Mouse (Mus musculus): ENCODE measurements around the gene Cep295nl. TPM values are rescaled to one million over a fixed set of nuclear protein-coding genes. Genes with fewer than 3 reads are reported as not detected.

The Cep295nl gene
- total RNA-seq (2023): 11.3 and 28.7 TPM in 2 replicates

DNA sequence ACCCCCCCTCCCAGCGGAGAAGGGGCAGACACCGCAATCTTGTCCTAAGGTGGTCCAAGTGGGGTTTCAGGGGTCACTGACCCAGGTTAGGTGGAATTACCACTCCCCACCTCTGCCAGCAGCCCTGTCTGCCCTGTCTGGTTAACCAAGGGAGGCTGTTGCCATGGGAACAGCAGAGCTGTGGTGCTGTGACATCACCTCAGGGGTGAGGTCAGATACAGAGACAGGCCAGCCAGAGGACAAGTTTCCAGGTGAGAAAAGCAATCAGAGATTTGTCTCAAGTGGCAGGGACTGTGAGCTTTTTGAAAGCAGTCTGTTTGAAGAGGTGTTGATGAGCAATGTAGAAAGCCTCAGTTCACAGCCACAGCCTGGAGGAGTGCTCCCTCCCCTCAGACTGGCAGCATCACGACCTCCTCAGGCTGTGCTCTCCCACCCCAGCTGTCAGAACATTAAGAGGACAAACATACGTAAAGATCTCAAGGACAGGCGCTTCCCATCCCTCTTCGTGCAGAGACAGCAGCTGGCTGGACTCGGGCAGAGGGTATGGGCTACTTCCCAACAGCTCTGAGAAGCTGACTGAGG lies at the start of gene Cep295nl:
TSS of gene Cep295nl (minus strand) at position 101 of the 582 bp plus-strand sequence.

GRCm38 (mm10) chr11:118355640-118356039 lies 13.3 kb upstream of the Cep295nl start, which contains the start of gene Timp2:
Gene Timp2 (minus strand): TSS chr11:118355740.

GRCm38 (mm10) chr11:118289999-118290889 lies 52.1 kb downstream of the Cep295nl start, which contains the start of gene Usp36:
Gene Usp36 (minus strand): TSS chr11:118290244.

Other genes with a start within 250 kb of the Cep295nl start
- gene Dnah17, start 211.9 kb downstream of the Cep295nl start, total RNA-seq (2023): 0.09 and 0.32 TPM in 2 replicates
- gene Cyth1, start 93.9 kb downstream of the Cep295nl start, total RNA-seq (2023): 43.2 and 71.7 TPM in 2 replicates
- 10.8 and 19.8 TPM in 2 replicates for gene Usp36, start 52.3 kb downstream of the Cep295nl start, total RNA-seq (2023)
- gene Timp2, start 13.2 kb upstream of the Cep295nl start, total RNA-seq (2023): 144 and 148 TPM in 2 replicates
- gene Lgals3bp, start 59.6 kb upstream of the Cep295nl start, total RNA-seq (2023): 7.4 and 8.2 TPM in 2 replicates
- 23.3 and 27.4 TPM in 2 replicates for gene Cant1, start 76.6 kb upstream of the Cep295nl start, total RNA-seq (2023)
- not detected in 2 replicates for gene C1qtnf1, start 85.7 kb upstream of the Cep295nl start, total RNA-seq (2023)
- 1.9 and 3.4 TPM in 2 replicates for gene Engase, start 134.3 kb upstream of the Cep295nl start, total RNA-seq (2023)